Mouse (Mus musculus): ENCODE results near the gene Zfp748. TPM values are rescaled to one million over a fixed set of nuclear protein-coding genes. Genes with fewer than 3 reads are reported as not detected.
A peak's percentile ranks its signal among the peaks of the same experiment; 100 is the strongest.

Gene Zfp748
- 1 to 10 TPM; 2.8 to 4.9 (median 4.0) TPM for total RNA-seq (2022)

DNA sequence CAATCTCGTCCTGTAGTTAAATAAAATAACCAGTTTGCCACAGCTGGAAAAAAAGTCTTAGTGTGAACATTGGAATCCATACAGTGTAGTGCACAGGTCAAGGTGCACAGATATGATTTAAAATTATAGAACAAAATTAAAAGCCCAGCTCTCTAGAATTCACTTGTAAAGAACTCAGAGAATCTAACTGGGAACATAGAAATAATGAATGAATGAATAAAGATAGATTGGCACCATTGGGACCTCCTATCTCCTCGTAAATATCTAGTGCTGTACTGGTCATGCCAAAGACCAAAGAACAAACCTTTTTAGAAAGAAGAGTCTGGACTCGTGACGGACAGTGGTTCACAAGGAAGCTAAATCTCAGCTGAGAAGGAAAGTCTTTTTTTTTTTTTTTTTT, at the start of gene Zfp748:
Gene Zfp748 (minus strand): TSS at position 101 of the 400 bp plus-strand sequence.
- no peak for DNase-seq (ENCODE audit: low spot score)

DNA sequence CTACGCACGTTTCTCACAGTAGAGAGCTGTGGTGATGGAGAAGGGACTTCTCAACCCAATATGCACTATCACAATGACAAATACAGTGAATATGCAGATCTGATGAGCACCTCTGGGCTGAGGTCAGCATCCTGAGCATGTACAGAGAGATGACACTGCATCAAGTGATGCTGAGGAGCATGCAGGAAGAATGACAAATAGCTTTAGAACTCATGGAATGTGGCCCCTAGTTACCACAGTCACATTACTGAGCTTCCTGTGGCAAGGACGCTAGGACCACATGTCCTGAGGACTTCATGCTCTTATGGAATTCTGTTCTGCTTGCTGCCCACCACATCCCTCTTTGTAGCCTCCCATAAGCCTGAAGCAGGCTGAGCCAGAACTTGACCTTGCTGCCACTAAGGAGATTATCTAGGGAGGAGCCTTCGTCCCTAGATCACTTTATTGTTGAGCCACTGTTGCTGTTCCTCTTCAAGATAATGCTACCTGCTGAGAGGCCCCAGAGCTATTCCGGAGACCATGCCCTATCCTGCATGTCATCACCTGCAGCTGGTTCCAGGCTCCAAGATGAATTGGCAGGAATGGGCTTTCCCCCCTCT, 19.1 kb upstream of the Zfp748 start:
- DNase-seq (ENCODE audit: low spot score), result no peak

DNA sequence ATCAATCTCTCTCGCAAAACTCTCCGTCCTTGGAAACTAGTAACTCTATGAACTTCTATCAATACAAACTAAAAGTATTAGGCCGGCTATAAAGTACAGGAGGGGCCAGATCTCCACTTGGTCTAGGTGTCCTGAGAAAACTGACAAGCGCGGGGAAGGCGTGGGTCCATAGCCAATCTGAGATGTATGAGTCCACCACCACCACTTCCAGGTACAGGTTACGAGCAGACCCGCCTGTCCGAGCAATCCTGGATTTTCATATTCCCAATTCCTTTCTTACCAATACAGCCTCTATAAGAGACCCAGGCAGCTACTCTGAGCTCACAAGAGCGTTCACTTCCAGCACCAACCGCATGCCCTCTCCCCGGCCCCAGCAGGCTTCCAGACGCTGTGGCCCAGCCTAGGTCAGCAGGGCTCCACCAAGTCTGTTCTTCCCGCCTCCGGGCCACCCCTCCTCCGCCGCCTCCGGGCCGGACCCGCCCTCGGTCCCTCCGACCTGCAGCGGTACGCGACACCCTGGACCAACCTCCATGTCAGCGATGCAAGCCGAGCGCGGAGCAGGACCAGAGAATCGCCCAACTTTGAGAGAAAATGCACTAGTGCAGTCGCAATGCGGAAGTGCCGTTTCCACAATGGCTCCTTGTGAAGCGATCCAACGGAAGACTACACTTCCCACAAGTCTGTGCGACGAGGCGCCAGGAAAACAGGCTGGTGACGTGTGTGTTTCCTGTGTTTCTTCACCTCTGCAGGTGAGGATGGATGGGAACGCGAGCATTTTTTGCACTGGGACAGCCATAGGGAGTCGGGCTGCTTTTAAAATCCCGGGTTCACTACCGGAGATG, 904 bp downstream of the Zfp748 start:
- peak; percentile 90 for DNase-seq (ENCODE audit: low spot score)

DNA sequence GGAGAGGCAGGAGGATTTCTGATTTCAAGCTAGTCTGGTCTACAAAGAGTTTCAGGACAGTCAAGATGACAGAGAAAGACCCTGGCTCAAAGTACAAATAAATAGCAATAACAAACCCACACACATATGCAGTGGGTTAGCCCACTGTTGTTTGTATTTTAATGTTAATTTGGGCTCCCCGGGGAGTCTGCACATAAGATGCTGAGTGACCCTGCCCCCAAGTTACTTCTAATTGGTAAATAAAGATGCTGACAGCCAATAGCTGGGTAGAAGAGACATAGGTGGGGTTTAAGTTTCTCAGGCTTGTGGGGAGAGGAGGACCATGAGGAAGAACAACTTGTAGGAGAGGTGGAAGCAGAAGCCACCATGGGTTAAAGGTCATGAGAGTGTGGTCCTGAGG, 7.7 kb downstream of the Zfp748 start:
- no peak for DNase-seq (ENCODE audit: low spot score)

DNA sequence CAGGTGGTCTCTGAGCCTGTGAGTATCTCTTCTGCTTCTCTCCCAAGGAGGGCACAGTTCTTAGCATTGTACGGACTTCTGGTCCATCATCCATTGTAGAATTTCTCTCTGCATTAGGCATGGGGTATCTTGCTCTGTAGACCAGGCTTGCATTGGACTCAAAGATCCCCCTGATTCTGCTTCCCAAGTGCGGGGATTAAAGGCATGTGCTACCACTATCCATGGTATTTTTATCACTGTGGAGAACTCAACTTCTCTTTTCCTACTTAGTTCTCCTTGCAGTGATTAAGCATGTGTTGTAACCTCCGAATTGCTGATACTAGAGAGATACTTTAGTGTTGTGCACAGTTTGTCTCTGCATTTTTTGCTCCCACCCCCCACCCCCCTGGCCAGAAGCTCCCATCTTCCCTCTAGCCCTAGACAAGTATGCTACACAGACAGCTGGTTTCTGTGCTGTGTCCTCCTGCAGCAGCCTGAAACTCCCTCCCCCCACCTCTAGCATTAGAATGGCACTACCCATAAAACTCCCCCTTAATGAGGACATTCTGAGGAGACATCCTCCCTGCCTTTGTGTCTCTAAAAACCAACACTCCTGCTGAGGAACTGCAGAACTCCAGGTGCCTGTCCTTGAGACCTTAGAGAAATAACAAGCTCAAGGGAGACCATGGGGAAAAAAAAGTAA, 26.4 kb downstream of the Zfp748 start:
- DNase-seq (ENCODE audit: low spot score), result no peak

DNA sequence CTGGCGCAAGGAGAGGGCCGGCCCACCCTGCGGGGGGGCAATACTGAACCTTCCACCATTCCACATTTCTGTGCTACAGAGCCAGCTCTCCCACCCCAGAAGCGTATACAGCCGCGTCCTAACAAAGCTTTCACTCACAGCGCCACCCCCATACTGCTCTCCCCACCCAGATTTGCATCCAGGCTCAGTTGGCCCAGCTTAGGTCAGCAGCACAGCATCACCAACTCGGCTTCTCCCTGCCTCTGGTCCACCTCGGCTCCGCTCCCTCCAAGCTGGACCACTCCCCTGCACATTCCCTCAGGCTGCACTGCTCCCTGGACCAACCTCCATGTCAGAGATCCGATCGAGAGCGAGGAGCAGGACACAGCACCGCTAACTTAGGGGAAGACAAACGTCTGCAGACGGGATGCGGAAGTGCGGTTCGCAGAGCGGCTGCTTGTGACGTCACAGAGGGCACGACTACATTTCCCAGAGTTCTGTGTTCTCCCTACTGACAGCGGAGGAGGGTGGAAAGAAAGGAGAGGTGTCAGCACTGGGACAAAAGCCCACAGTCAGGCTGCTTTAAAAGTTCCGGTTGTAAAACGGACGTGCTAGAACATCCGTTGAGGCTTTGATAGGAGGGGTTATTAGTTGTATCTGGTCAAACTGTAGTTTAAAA, 27.7 kb downstream of the Zfp748 start, which contains the start of the genes Gm26965 and Zfp87:
Gene Gm26965 (minus strand): TSS at position 399 of the 658 bp plus-strand sequence.
Gene Zfp87 (minus strand): TSS at position 425 of the 658 bp plus-strand sequence.
- DNase-seq (ENCODE audit: low spot score), result peak; percentile 96

DNA sequence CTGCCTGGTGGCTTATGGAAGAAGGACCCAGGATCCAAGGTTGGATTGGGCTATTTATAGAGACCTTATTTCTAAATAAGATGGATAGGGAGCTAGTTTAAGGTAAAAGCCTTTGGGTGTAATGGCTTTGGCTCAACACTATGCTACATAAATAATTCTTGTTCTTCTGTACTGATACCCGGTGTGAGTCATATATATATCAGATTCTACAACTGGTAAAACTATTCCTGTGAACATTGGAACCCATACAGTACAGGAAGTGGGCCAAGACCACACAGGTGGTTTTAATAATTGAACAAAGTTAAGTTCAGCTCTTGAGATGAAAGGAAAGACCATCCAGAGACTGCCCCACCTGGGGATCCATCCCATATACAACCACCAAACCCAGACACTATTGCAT, 52.7 kb downstream of the Zfp748 start:
- no peak for DNase-seq (ENCODE audit: low spot score)

DNA sequence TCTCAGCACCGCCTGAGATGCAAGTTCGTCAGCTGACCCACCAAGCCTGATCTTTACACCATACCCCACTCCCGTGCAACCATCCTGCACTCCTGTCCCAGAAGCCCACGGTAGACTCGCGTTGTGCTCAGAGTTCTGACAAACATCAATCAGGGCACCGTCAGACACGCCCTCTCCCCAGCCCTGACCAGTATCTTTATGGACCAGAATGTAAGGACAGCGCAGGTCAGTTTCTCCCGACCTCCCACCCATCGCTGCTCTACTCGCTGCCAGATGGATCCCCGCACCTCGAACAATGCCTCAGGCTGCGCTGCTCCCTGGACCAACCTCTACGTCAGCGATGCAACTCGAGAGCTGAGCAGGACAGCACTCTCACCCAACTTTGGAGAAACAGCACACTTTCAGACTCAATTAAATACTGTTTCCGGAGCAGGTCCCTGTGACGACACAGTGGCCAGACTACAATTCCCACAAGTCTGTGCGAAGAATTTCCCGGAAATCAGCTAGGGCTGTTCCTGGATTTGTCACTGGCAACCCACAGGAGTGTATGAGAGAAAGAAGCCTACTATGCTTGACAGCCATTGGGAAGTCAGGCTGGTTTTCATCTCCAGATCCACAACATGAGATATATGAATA, 53.4 kb downstream of the Zfp748 start, which contains the start of gene Zfp58:
Gene Zfp58 (minus strand): TSS at position 472 of the 636 bp plus-strand sequence.
- DNase-seq (ENCODE audit: low spot score), result peak; percentile 94

DNA sequence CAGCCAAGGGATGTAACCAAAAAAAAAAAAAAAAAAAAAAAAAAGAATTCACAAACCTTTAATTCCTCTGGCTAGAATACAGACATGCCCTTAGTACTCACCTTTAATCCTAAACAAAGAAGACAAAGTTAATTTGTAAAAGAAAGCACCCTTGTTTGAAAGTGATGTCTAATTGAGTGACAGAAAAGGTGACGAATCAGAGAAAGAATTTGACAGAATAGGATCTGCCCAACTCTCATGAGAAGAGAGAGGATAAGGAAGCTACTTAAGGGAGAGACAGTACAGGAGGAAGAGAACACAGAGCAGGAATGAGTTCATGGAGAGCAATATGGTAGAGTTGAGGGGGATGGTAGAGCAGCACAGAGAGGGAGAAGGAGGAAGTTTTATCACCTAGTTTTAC, 58.0 kb downstream of the Zfp748 start:
- DNase-seq (ENCODE audit: low spot score), result no peak

Other genes starting within 250 kb of the Zfp748 start
- 1 to 10 TPM; 2.3 to 4.5 (median 2.7) TPM for gene Zfp457, start 247.3 kb downstream of the Zfp748 start, total RNA-seq (2022)
- 1 to 10 TPM; 2.0 to 2.5 (median 2.2) TPM for gene Zfp595, start 221.3 kb downstream of the Zfp748 start, total RNA-seq (2022)
- 1 to 10 TPM; 1.0 to 2.3 (median 1.6) TPM for gene Gm28044, start 193.3 kb downstream of the Zfp748 start, total RNA-seq (2022)
- 1 to 10 TPM in 3 of 4 experiments, under 1 TPM in 1; 0.86 to 1.3 (median 1.1) TPM for gene Zfp953, start 193.2 kb downstream of the Zfp748 start, total RNA-seq (2022)
- 1 to 10 TPM in 3 of 4 experiments, under 1 TPM in 1; 0.53 to 1.9 (median 1.3) TPM for gene Gm28041, start 178.1 kb downstream of the Zfp748 start, total RNA-seq (2022)
- under 1 TPM; 0.44 to 0.75 (median 0.73) TPM for gene Zfp456, start 178.0 kb downstream of the Zfp748 start, total RNA-seq (2022)
- 1 to 10 TPM; 1.3 to 3.5 (median 1.8) TPM for gene Zfp429, start 154.0 kb downstream of the Zfp748 start, total RNA-seq (2022)
- gene Zfp459, start 132.4 kb downstream of the Zfp748 start, total RNA-seq (2022), result 1 to 10 TPM in 1 of 4 experiments, under 1 TPM in 3; 0.29 to 1.2 (median 0.75) TPM
- gene Zfp874a, start 102.2 kb downstream of the Zfp748 start, total RNA-seq (2022), result 10 to 100 TPM in 1 of 4 experiments, 1 to 10 TPM in 3; 6.3 to 11.4 (median 7.3) TPM
- gene Zfp874b, start 69.6 kb downstream of the Zfp748 start, total RNA-seq (2022), result 10 to 100 TPM; 11.5 to 18.0 (median 13.9) TPM
- 1 to 10 TPM; 3.6 to 4.5 (median 4.0) TPM for gene Zfp58, start 53.3 kb downstream of the Zfp748 start, total RNA-seq (2022)
- 1 to 10 TPM in 1 of 4 experiments, under 1 TPM in 1, not detected in 2; 0.20 to 1.3 TPM for gene Gm26965, start 27.7 kb downstream of the Zfp748 start, total RNA-seq (2022)
- gene Zfp87, start 27.7 kb downstream of the Zfp748 start, total RNA-seq (2022), result 1 to 10 TPM; 6.9 to 8.9 (median 7.9) TPM
- gene Zfp729b, start 55.9 kb upstream of the Zfp748 start, total RNA-seq (2022), result 1 to 10 TPM; 3.4 to 4.2 (median 3.8) TPM
- 1 to 10 TPM in 1 of 4 experiments, under 1 TPM in 3; 0.33 to 2.4 (median 0.39) TPM for gene Gm49345, start 83.9 kb upstream of the Zfp748 start, total RNA-seq (2022)
- 1 to 10 TPM; 3.9 to 5.5 (median 5.0) TPM for gene Zfp729a, start 84.0 kb upstream of the Zfp748 start, total RNA-seq (2022)
- 1 to 10 TPM; 3.6 to 6.2 (median 4.6) TPM for gene Zfp738, start 133.2 kb upstream of the Zfp748 start, total RNA-seq (2022)
- 1 to 10 TPM; 5.2 to 6.5 (median 5.7) TPM for gene Zfp65, start 175.3 kb upstream of the Zfp748 start, total RNA-seq (2022)
- 1 to 10 TPM; 2.0 to 2.5 (median 2.3) TPM for gene Zfp85, start 201.4 kb upstream of the Zfp748 start, total RNA-seq (2022)
- 1 to 10 TPM in 3 of 4 experiments, under 1 TPM in 1; 1.00 to 2.0 (median 1.5) TPM for gene Zfp493, start 225.9 kb upstream of the Zfp748 start, total RNA-seq (2022)

All from heart, adult 8-10 months (tissue).